Mouse (Mus musculus): Measurements from ENCODE around the gene Zfp423. TPM values are rescaled to one million over a fixed set of nuclear protein-coding genes. Genes with fewer than 3 reads are reported as not detected.

Gene Zfp423
- total RNA-seq, 2 experiments from 2014 or later = 18.2 to 26.0 TPM

GRCm38 (mm10) chr8:87957871-87958450 lies 1.4 kb downstream of the Zfp423 start:
- intact Hi-C loops (cut with DNase I) = loop anchor here (10.0 kb wide), 1 partner anchor 133 kb away; no protein-coding TSS in a partner anchor
- peak in 1 of 2 experiments; percentile 59 for DNase-seq (ENCODE audit: extremely low spot score in 1 of 2, low spot score in 2 of 2)

GRCm38 (mm10) chr8:87956001-87956400 lies 3.4 kb downstream of the Zfp423 start:
- no peak for DNase-seq (ENCODE audit: extremely low spot score in 1 of 2, low spot score in 2 of 2)
- intact Hi-C loops (cut with DNase I) = loop anchor here (10.0 kb wide), 1 partner anchor 131 kb away; no protein-coding TSS in a partner anchor

GRCm38 (mm10) chr8:87953473-87953872 lies 5.9 kb downstream of the Zfp423 start:
- intact Hi-C loops (cut with DNase I) = loop anchor here (10.0 kb wide), 1 partner anchor 129 kb away; no protein-coding TSS in a partner anchor
- no peak for DNase-seq (ENCODE audit: extremely low spot score in 1 of 2, low spot score in 2 of 2)

- no peak for DNase-seq (ENCODE audit: extremely low spot score in 1 of 2, low spot score in 2 of 2)
- intact Hi-C loops (cut with DNase I) = loop anchor here (10.0 kb wide), 1 partner anchor 127 kb away; no protein-coding TSS in a partner anchor
Observed at GRCm38 (mm10) chr8:87952298-87952697, 7.1 kb downstream of the Zfp423 start.

- DNase-seq (ENCODE audit: extremely low spot score in 1 of 2, low spot score in 2 of 2) = no peak
- intact Hi-C loops (cut with DNase I) = no loop called here
Observed at GRCm38 (mm10) chr8:87944225-87944934, 15.0 kb downstream of the Zfp423 start.

GRCm38 (mm10) chr8:87943651-87944091 lies 15.7 kb downstream of the Zfp423 start:
- intact Hi-C loops (cut with DNase I) = no loop called here
- peak in 1 of 2 experiments; percentile 66 for DNase-seq (ENCODE audit: extremely low spot score in 1 of 2, low spot score in 2 of 2)

- intact Hi-C loops (cut with DNase I) = no loop called here
- no peak for DNase-seq (ENCODE audit: extremely low spot score in 1 of 2, low spot score in 2 of 2)
Observed at GRCm38 (mm10) chr8:87940646-87941045, 18.7 kb downstream of the Zfp423 start.

- intact Hi-C loops (cut with DNase I) = no loop called here
- DNase-seq (ENCODE audit: extremely low spot score in 1 of 2, low spot score in 2 of 2) = no peak
Observed at GRCm38 (mm10) chr8:87939308-87939936, 20.0 kb downstream of the Zfp423 start.

- intact Hi-C loops (cut with DNase I) = no loop called here
- DNase-seq (ENCODE audit: extremely low spot score in 1 of 2, low spot score in 2 of 2) = peak in 1 of 2 experiments; percentile 87
Observed at GRCm38 (mm10) chr8:87938351-87939232, 20.8 kb downstream of the Zfp423 start.

- intact Hi-C loops (cut with DNase I) = no loop called here
- no peak for DNase-seq (ENCODE audit: extremely low spot score in 1 of 2, low spot score in 2 of 2)
Observed at GRCm38 (mm10) chr8:87937211-87937610, 22.2 kb downstream of the Zfp423 start.

- DNase-seq (ENCODE audit: extremely low spot score in 1 of 2, low spot score in 2 of 2) = no peak
- intact Hi-C loops (cut with DNase I) = no loop called here
Observed at GRCm38 (mm10) chr8:87935088-87935680, 24.2 kb downstream of the Zfp423 start.

GRCm38 (mm10) chr8:87934175-87934574 lies 25.2 kb downstream of the Zfp423 start:
- intact Hi-C loops (cut with DNase I) = no loop called here
- no peak for DNase-seq (ENCODE audit: extremely low spot score in 1 of 2, low spot score in 2 of 2)

- no peak for DNase-seq (ENCODE audit: extremely low spot score in 1 of 2, low spot score in 2 of 2)
- intact Hi-C loops (cut with DNase I) = no loop called here
Observed at GRCm38 (mm10) chr8:87933752-87934151, 25.6 kb downstream of the Zfp423 start.

- DNase-seq (ENCODE audit: extremely low spot score in 1 of 2, low spot score in 2 of 2) = no peak
- intact Hi-C loops (cut with DNase I) = no loop called here
Observed at GRCm38 (mm10) chr8:87928857-87929256, 30.5 kb downstream of the Zfp423 start.

GRCm38 (mm10) chr8:87927034-87927830 lies 32.2 kb downstream of the Zfp423 start:
- DNase-seq (ENCODE audit: extremely low spot score in 1 of 2, low spot score in 2 of 2) = no peak
- intact Hi-C loops (cut with DNase I) = no loop called here

GRCm38 (mm10) chr8:87926098-87926890 lies 33.1 kb downstream of the Zfp423 start:
- intact Hi-C loops (cut with DNase I) = no loop called here
- no peak for DNase-seq (ENCODE audit: extremely low spot score in 1 of 2, low spot score in 2 of 2)

- no peak for DNase-seq (ENCODE audit: extremely low spot score in 1 of 2, low spot score in 2 of 2)
- intact Hi-C loops (cut with DNase I) = no loop called here
Observed at GRCm38 (mm10) chr8:87922936-87923335, 36.5 kb downstream of the Zfp423 start.
